In genomic region chr2:21034651-21035050, GRCm38 (mm10) we compare ENCODE assay signal across 10 mouse cellular contexts.
DNase-seq lines count a peak whose midpoint lies in the region; ATAC-seq and TF ChIP-seq lines count a peak whose summit lies in the region.
"Had no signal": no experiment of that assay in that cellular context is flagged by ENCODE, and none has a peak within 500 bp of the region (broad histone marks: within the 10 kb centered on the region; RNA-seq: fewer than 3 reads in every experiment).

No protein-coding gene starts in this region.

- intact Hi-C loops in gastrocnemius, adult 2 months (cut with DNase I), result no loop called here

- WGBS in lung, embryonic 14.5 days, result 37% methylated on average over 8 of the region's 8 CpGs
- WGBS in intestine, postnatal 0 days, result 35% methylated on average over 8 of the region's 8 CpGs

- peak overlapping the region; percentile 42; the same call in 1 of the 2 replicates for H3K4me2 ChIP-seq in lung, embryonic 14.5 days
- peak overlapping the region; percentile 30; the same call in 1 of the 2 replicates for H3K4me2 ChIP-seq in intestine, postnatal 0 days (replicated peaks; ENCODE audit: low read depth)

- H3K27ac ChIP-seq in gastrocnemius, adult 2 months, result peak overlapping the region; percentile 35; the same call in 1 of the 2 replicates
- H3K27ac ChIP-seq in lung, embryonic 14.5 days (ENCODE audit: low read depth), result no peak overlapping the region
- H3K27ac ChIP-seq in intestine, postnatal 0 days (ENCODE audit: low read depth, low read length), result no peak overlapping the region

- DNase-seq in gastrocnemius, adult 2 months, result no peak
- no peak for DNase-seq in gastrocnemius, postnatal 4 days (ENCODE audit: low spot score in 2 of 2)
- DNase-seq in lung, embryonic 14.5 days, result no peak
- DNase-seq in lung, postnatal 25 days (ENCODE audit: low spot score), result no peak
- DNase-seq in right cerebral cortex, postnatal 14 days, result peak; percentile 48
- DNase-seq in thymus, postnatal 25 days, result no peak
- DNase-seq in adrenal gland, adult (ENCODE audit: inconsistent age in 2 of 2, low spot score in 1 of 2), result no peak
- DNase-seq: cerebellum, adult 18-20 months had no signal

- H3K4me3 ChIP-seq in gastrocnemius, adult 2 months, result peak overlapping the region; percentile 2; the same call in 1 of the 2 replicates
- no peak overlapping the region for H3K4me3 ChIP-seq in lung, embryonic 14.5 days (ENCODE audit: low read depth, low read length)
- H3K4me3 ChIP-seq in intestine, postnatal 0 days (ENCODE audit: low read depth, low read length), result no peak overlapping the region

- H3K9ac ChIP-seq in lung, embryonic 14.5 days, result no peak overlapping the region
- no peak overlapping the region for H3K9ac ChIP-seq in intestine, postnatal 0 days (ENCODE audit: low read depth, low read length)

- H3K36me3 ChIP-seq in lung, embryonic 14.5 days (ENCODE audit: insufficient read depth), result no peaks in the 10 kb centered on the region
- no peaks in the 10 kb centered on the region for H3K36me3 ChIP-seq in intestine, postnatal 0 days (ENCODE audit: control insufficient read depth, insufficient read depth)

- no peak for ATAC-seq in lung, embryonic 14.5 days (ENCODE audit: insufficient read depth)
- no peak for ATAC-seq in intestine, postnatal 0 days
- ATAC-seq: forebrain, embryonic 14.5 days had no signal

- peaks cover 11% of the 10 kb centered on the region for H3K4me1 ChIP-seq in lung, embryonic 14.5 days (ENCODE audit: insufficient read depth)
- 0 out of 2 replicates have a peak, but pooled peaks cover 5% of the 10 kb centered on the region for H3K4me1 ChIP-seq in intestine, postnatal 0 days (replicated peaks; ENCODE audit: control insufficient read depth, insufficient read depth, low read length)

- no peak for TF ChIP-seq CTCF in gastrocnemius, adult 2 months (IDR thresholded peaks at IDR 0.05)
- TF ChIP-seq CTCF in lung, embryonic 14.5 days (IDR thresholded peaks at IDR 0.05; ENCODE audit: low read depth), result no peak
- no peak for TF ChIP-seq CTCF in intestine, postnatal 0 days (IDR thresholded peaks at IDR 0.05; ENCODE audit: low read depth)

- no peaks in the 10 kb centered on the region for H3K27me3 ChIP-seq in lung, embryonic 14.5 days (ENCODE audit: insufficient read depth, low read length)
- H3K27me3 ChIP-seq in intestine, postnatal 0 days (replicated peaks; ENCODE audit: control insufficient read depth, insufficient read depth, low read length), result no peaks in the 10 kb centered on the region

- H3K9me3 ChIP-seq in lung, embryonic 14.5 days (ENCODE audit: low read depth, low read length), result no peaks in the 10 kb centered on the region
- no peaks in the 10 kb centered on the region for H3K9me3 ChIP-seq in intestine, postnatal 0 days (ENCODE audit: control insufficient read depth)
